Mouse (Mus musculus) olfactory bulb, adult 2 months (tissue): ENCODE data around the gene Celf2.

ENCODE experiments used
- CTCF ChIP-seq: fragments of 200-500 bp; IDR thresholded peaks from 2 replicates; pipeline ENCODE4 v1.5.1; 2012; ENCODE audit warnings: low read depth, mild to moderate bottlenecking, low read length, moderate library complexity; ENCODE audit not compliant: insufficient read depth
- POLR2A ChIP-seq: fragments of 200-500 bp; IDR thresholded peaks from 2 replicates; pipeline ENCODE4 v1.6.1; 2012; ENCODE audit warnings: mild to moderate bottlenecking, low read depth, low read length, moderate library complexity; ENCODE audit not compliant: insufficient read depth

GRCm38 (mm10) chr2:6505531-6505930, 1003.8 kb downstream of the Celf2 start:
- no peak for TF ChIP-seq POLR2A
- TF ChIP-seq CTCF = no peak
